Mouse (Mus musculus): ENCODE measurements around the gene Zfp622.

- no peak for TF ChIP-seq GATA1 (IDR thresholded peaks at IDR 0.05; ENCODE audit: borderline replicate concordance, low read length)
- TF ChIP-seq FLI1 (IDR thresholded peaks at IDR 0.05; ENCODE audit: low read length) = no peak
Measured at GRCm38 (mm10) chr15:25947383-25947782, 36.8 kb upstream of the Zfp622 start.

Data from megakaryocyte, embryonic 14.5 days (primary cell).